Mouse (Mus musculus) kidney, embryonic 14.5 days (tissue): Measurements from ENCODE around the gene Apol7b. TPM values are rescaled to one million over a fixed set of nuclear protein-coding genes. Genes with fewer than 3 reads are reported as not detected.
"Not testable (repeated sequence)": the region's sequence is repeated elsewhere in the genome, so short reads cannot be mapped to it uniquely, and the experiment has no call there.

ENCODE experiments used
- ATAC-seq: fragments of 200-750 bp; cut with Nextera tagmentation; 2 replicates; pipeline ENCODE4 v1.8.0; 2017; ENCODE audit warnings: moderate number of reproducible peaks, mild to moderate bottlenecking, moderate TSS enrichment, moderate library complexity; ENCODE audit not compliant: low FRiP score, low TSS enrichment
- H3K27ac ChIP-seq: fragments of 300-500 bp; sonication (generic); 2 replicates; pipeline ENCODE4 v1.5.1; 2014; ENCODE audit warnings: low read depth, mild to moderate bottlenecking, low read length, moderate library complexity, mixed read lengths
- H3K27me3 ChIP-seq: fragments of 300-500 bp; sonication (generic); 2 replicates; pipeline ENCODE4 v1.6.1; 2014; ENCODE audit warnings: mild to moderate bottlenecking, low read length; ENCODE audit not compliant: control insufficient read depth, insufficient read depth
- H3K36me3 ChIP-seq: fragments of 300-500 bp; sonication (generic); 2 replicates; pipeline ENCODE4 v1.6.1; 2014; ENCODE audit warnings: low read length, mixed read lengths; ENCODE audit not compliant: control insufficient read depth, insufficient read depth
- H3K4me1 ChIP-seq: fragments of 300-500 bp; sonication (generic); 2 replicates; pipeline ENCODE4 v1.6.1; 2014; ENCODE audit warnings: low read length, mixed read lengths; ENCODE audit not compliant: control insufficient read depth, insufficient read depth
- H3K4me2 ChIP-seq: fragments of 300-500 bp; sonication (generic); replicated peaks from 2 replicates; pipeline ENCODE4 v1.6.1; 2014; ENCODE audit warnings: low read depth, mild to moderate bottlenecking, low read length
- H3K4me3 ChIP-seq: fragments of 300-500 bp; sonication (generic); 2 replicates; pipeline ENCODE4 v1.5.1; 2014; ENCODE audit warnings: mild to moderate bottlenecking, low read length
- H3K9ac ChIP-seq: fragments of 300-500 bp; sonication (generic); 2 replicates; pipeline ENCODE4 v1.6.1; 2014; ENCODE audit warnings: low read depth, mild to moderate bottlenecking, low read length, moderate library complexity
- H3K9me3 ChIP-seq: fragments of 300-500 bp; sonication (generic); 2 replicates; pipeline ENCODE4 v1.6.1; 2016; ENCODE audit warnings: low read length; ENCODE audit not compliant: control insufficient read depth
- WGBS: fragments of 180-500 bp; shearing (Covaris S2); extraction: QIAGEN DNeasy Blood & Tissue Kit; methylation state at CpG from one replicate; pipeline ENCODE4 v1.1.7; 2014; 5-methylcytosine and 5-hydroxymethylcytosine counted together
- polyA plus RNA-seq: library from polyadenylated mRNA; unstranded; fragments of >200 nt; fragmentation: Nextera tagmentation; extraction: Ambion mirVana; gene quantifications from 2 replicates; pipeline ENCODE4 v1.2.1, GENCODE M21; 2014

Apol7b gene
- not detected in 2 replicates for polyA plus RNA-seq

- H3K4me1 ChIP-seq, H3K4me2 ChIP-seq, H3K27ac ChIP-seq, H3K4me3 ChIP-seq, H3K36me3 ChIP-seq, H3K27me3 ChIP-seq, H3K9ac ChIP-seq, H3K9me3 ChIP-seq, ATAC-seq: not testable (repeated sequence)
- 94% methylated on average over 2 of the region's 2 CpGs for WGBS
Observed at GRCm38 (mm10) chr15:77447392-77447791, at the start of gene Apol7b. TSS of gene Apol7b (minus strand) at chr15:77447492.

DNA sequence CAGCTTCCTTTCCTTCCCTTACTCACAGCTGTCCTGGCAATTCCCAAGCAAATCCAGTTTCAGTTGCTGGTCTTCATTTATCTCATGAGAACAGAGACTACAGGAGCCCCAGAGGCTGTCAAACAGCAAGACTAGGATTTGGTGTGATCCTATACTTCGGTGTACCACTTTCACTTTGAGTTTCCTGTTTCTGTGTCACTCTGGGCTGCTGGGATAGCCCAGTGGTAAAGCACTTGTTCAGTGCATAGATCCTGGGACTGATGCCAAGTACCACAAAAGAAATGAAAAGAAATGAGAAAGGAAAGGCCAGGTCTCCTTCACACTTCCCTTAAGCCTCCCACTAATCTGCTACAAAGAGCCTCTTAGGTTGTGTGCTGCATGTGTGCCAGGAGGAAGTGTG, 47.4 kb upstream of the Apol7b start:
- not testable (repeated sequence) for H3K4me2 ChIP-seq, H3K9me3 ChIP-seq, H3K27ac ChIP-seq, H3K36me3 ChIP-seq, ATAC-seq, H3K9ac ChIP-seq, H3K4me1 ChIP-seq, H3K4me3 ChIP-seq, H3K27me3 ChIP-seq
- 73% methylated on average over 1 of the region's 1 CpGs for WGBS

DNA sequence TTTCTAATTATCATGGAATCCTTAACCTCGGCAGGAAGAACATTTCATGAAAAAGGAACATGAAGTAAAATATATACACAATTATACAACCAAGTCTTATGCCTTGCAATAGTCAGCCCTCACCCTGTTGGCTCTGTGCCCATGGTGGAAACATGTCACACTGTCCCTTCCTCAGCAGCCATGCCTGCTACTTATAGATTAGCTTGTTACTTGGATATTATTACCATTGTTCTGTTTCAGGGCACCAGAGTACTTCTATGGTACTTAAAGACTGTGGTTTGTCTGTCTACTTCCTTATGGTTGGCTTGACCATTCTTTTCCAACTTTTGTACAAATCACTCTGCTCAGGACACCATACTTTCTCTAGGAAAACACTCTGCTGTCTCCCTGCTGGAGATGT, 45.9 kb upstream of the Apol7b start:
- H3K27me3 ChIP-seq, ATAC-seq, H3K36me3 ChIP-seq, H3K9ac ChIP-seq, H3K4me1 ChIP-seq, H3K4me3 ChIP-seq, H3K27ac ChIP-seq, H3K4me2 ChIP-seq, H3K9me3 ChIP-seq: not testable (repeated sequence)
- whole genome bisulfite sequencing = no CpG with 5 or more reads among the region's 1 CpGs

DNA sequence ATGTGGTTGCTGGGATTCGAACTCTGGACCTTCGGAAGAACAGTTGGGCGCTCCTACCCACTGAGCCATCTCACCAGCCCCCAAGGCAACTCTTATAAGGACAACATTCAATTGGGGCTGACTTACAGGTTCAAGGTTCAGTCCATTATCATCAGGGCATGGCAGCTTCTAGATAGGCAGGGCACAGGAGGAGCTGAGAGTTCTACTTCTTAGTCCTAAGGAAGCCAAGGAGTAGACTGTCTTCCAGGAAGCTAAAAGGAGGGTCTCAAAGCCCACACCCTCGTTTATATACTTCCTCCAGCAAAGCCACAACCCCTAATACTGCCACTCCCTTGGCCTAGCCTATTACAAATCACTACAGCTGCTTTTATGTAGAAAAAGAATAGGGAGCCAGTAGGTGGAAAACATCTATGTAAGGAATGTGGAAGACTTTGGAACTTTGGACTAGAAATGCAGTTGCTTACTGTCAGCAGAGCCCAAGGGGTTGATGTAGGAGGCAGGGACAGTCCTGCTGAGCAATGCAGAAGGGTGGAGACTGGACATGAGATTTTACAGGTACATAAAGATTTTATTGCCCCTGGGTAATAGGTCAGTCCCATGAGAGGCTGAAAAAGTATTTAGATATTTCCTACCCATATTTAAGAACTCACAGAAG, 35.0 kb upstream of the Apol7b start:
- no peaks in the 10 kb centered on the region for H3K27me3 ChIP-seq
- no peak overlapping the region for H3K4me3 ChIP-seq
- no peak overlapping the region for H3K4me2 ChIP-seq
- no peak overlapping the region for H3K9ac ChIP-seq
- H3K4me1 ChIP-seq = no peaks in the 10 kb centered on the region
- no peaks in the 10 kb centered on the region for H3K9me3 ChIP-seq
- H3K36me3 ChIP-seq = no peaks in the 10 kb centered on the region
- WGBS = 76% methylated on average over 4 of the region's 4 CpGs
- no peak overlapping the region for H3K27ac ChIP-seq
- no peak for ATAC-seq

DNA sequence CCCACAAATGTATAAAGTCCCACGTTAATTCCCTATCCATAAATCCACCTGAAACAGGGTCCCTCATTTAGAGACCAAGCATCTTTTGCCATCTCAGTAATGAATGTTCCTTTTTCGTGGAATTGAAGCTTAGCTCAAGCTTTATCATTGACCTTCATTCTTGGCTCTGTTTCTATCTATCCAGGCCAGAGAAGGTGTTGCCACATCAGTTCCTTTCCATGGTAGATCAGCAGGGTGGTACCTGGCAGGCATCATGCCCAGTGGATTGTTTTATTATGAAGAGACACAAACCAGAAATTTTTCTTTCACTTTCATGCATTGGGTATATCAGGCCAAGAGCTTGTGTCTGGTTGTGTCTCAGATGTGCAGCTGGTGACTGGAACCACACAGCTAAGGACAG, 29.4 kb upstream of the Apol7b start, which contains the start of gene Apol10a:
Gene Apol10a, plus strand, starts transcription at position 355 of the 400 bp plus-strand sequence.
- H3K4me3 ChIP-seq, H3K27ac ChIP-seq, H3K4me2 ChIP-seq, H3K9ac ChIP-seq, ATAC-seq, H3K36me3 ChIP-seq, H3K4me1 ChIP-seq, H3K9me3 ChIP-seq, H3K27me3 ChIP-seq: not testable (repeated sequence)
- 77% methylated on average over 2 of the region's 2 CpGs for WGBS

- H3K9me3 ChIP-seq, H3K4me3 ChIP-seq, H3K27ac ChIP-seq, ATAC-seq, H3K27me3 ChIP-seq, H3K4me2 ChIP-seq, H3K9ac ChIP-seq, H3K36me3 ChIP-seq, H3K4me1 ChIP-seq: not testable (repeated sequence)
- 22% methylated on average over 7 of the region's 7 CpGs for WGBS
Observed at GRCm38 (mm10) chr15:77474699-77475390, 27.6 kb upstream of the Apol7b start.

DNA sequence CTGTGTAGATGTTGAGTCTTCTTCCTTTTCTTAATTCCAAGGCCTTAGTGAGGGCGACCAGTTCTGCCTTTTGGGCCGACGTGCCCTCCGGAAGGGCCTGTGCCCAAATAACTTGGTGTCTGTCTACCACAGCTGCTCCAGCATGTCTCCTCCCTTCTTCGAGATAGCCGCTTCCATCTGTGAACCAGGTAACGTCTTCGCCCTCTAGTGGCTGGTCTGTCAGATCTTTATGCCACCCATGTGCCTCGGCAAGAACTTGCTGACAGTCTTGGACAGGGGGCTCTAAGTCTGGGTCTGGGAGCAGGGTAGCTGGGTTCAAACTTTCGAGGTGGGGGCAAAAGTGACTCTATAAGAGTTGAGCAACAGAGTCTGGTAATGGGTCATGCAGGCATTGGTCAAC, 2.6 kb upstream of the Apol7b start:
- not testable (repeated sequence) for H3K36me3 ChIP-seq, H3K27me3 ChIP-seq, H3K9me3 ChIP-seq, H3K4me2 ChIP-seq, H3K9ac ChIP-seq, H3K27ac ChIP-seq, H3K4me1 ChIP-seq, H3K4me3 ChIP-seq, ATAC-seq
- WGBS = 62% methylated on average over 10 of the region's 10 CpGs

- ATAC-seq, H3K9ac ChIP-seq, H3K9me3 ChIP-seq, H3K27me3 ChIP-seq, H3K27ac ChIP-seq, H3K4me1 ChIP-seq, H3K36me3 ChIP-seq, H3K4me3 ChIP-seq, H3K4me2 ChIP-seq: not testable (repeated sequence)
- no CpG with 5 or more reads among the region's 1 CpGs for WGBS
Observed at GRCm38 (mm10) chr15:77445668-77446067, 1.6 kb downstream of the Apol7b start.

DNA sequence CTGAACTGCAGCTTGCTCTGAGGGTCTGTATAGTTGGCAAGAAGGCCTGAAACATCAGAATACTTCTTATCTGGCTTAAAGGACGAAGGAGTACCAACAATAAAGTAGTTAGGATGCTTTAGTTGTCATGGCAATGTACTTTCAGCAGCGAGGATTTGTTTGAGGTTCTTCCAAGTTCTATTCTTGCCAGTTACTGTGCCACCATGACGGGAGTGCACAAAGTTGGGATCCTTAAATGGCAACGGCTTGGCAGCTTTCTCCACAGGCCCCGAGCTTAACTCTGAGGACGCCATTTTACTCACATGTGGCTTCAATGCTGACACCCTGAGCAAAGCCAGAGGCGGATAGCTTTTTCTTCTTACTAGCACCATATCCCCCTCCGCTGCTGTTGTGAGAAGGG, 2.5 kb downstream of the Apol7b start:
- H3K4me1 ChIP-seq, H3K9ac ChIP-seq, H3K27me3 ChIP-seq, H3K4me2 ChIP-seq, H3K9me3 ChIP-seq, H3K36me3 ChIP-seq, ATAC-seq, H3K27ac ChIP-seq, H3K4me3 ChIP-seq: not testable (repeated sequence)
- 89% methylated on average over 8 of the region's 8 CpGs for WGBS
